8 mouse cellular contexts compared by ENCODE assay signal in genomic region chr4:141957740-141958139, GRCm38 (mm10). TPM values are rescaled to one million over a fixed set of nuclear protein-coding genes. Genes with fewer than 3 reads are reported as not detected.
A peak's percentile ranks its signal among the peaks of the same experiment; 100 is the strongest.
DNase-seq lines count a peak whose midpoint lies in the region; ATAC-seq and TF ChIP-seq lines count a peak whose summit lies in the region.

No protein-coding gene starts in this region.

- WGBS in hindbrain, embryonic 14.5 days = 35% methylated on average over 11 of the region's 11 CpGs

- peak overlapping the region; percentile 23 to 48 (median 31) for H3K4me3 ChIP-seq in CH12.LX (replicated peaks in 1 of 3; ENCODE audit: low read depth in 2 of 3, low read length in 2 of 3, poor library complexity in 1 of 3)
- H3K4me3 ChIP-seq in hindbrain, embryonic 14.5 days (replicated peaks; ENCODE audit: low read length) = no peak overlapping the region

- peak; percentile 9 for DNase-seq in cerebellum, adult 9-11 months
- DNase-seq in cerebellum, adult 11-12 months = no peak
- peak; percentile 99 for DNase-seq in CH12.LX (ENCODE audit: extremely low read depth)
- DNase-seq in hindbrain, embryonic 14.5 days (ENCODE audit: low spot score) = no peak
- DNase-seq in layer of hippocampus, postnatal 14 days (ENCODE audit: low spot score in 2 of 2) = no peak
- DNase-seq in spleen, postnatal 10 days (ENCODE audit: low spot score in 2 of 2) = no peak
- DNase-seq in layer of hippocampus, postnatal 25 days (ENCODE audit: extremely low spot score in 1 of 2, low spot score in 1 of 2) = no peak

- peak; percentile 25; the same call in 1 of the 2 replicates for ATAC-seq in hindbrain, embryonic 14.5 days (ENCODE audit: low FRiP score)
- ATAC-seq in megakaryocyte-erythroid progenitor cell, adult 5-6 weeks (replicated peaks; ENCODE audit: low FRiP score, low TSS enrichment, poor library complexity, severe bottlenecking) = 0 out of 2 replicates have a peak, but pooled peaks have one; percentile 14

- H3K9ac ChIP-seq in CH12.LX (ENCODE audit: insufficient read depth, low read depth) = 0 out of 2 replicates have a peak overlapping the region, but pooled peaks have one; percentile 27
- no peak overlapping the region for H3K9ac ChIP-seq in hindbrain, embryonic 14.5 days

- H3K4me1 ChIP-seq in CH12.LX (ENCODE audit: control insufficient read depth in 1 of 2, insufficient read depth in 2 of 2) = peaks cover 34 to 61% of the 10 kb centered on the region in 2 experiments
- H3K4me1 ChIP-seq in hindbrain, embryonic 14.5 days (replicated peaks; ENCODE audit: control insufficient read depth, insufficient read depth, low read length) = no peaks in the 10 kb centered on the region

- no peaks in the 10 kb centered on the region for H3K27me3 ChIP-seq in CH12.LX (replicated peaks)
- H3K27me3 ChIP-seq in hindbrain, embryonic 14.5 days (ENCODE audit: control insufficient read depth, insufficient read depth, low read length) = no peaks in the 10 kb centered on the region

- peak overlapping the region; percentile 54 for H3K4me2 ChIP-seq in CH12.LX (ENCODE audit: insufficient read depth, low read depth, poor library complexity, severe bottlenecking)
- peak overlapping the region; percentile 4; the same call in 1 of the 2 replicates for H3K4me2 ChIP-seq in hindbrain, embryonic 14.5 days (replicated peaks)

- dilution Hi-C loops in CH12.LX (cut with MboI; ENCODE audit: extremely low pct_ligation_motif_present, extremely low pct_unique_long_range_greater_than_20kb, low sequenced_read_pairs) = no loop called here

- peak; percentile 51; the same call in 1 of the 2 replicates for TF ChIP-seq POLR2A in CH12.LX (IDR thresholded peaks at IDR 0.05; ENCODE audit: low read depth, low read length)

- TF ChIP-seq EP300 in CH12.LX (IDR thresholded peaks at IDR 0.05; ENCODE audit: low read length) = no peak

- H3K79me2 ChIP-seq in CH12.LX (replicated peaks; ENCODE audit: control insufficient read depth, extremely low read depth, insufficient read depth, poor library complexity, severe bottlenecking) = no peaks in the 10 kb centered on the region

- H3K36me3 ChIP-seq in CH12.LX (replicated peaks in 1 of 2; ENCODE audit: control insufficient read depth in 1 of 2, insufficient read depth in 1 of 2, low read length in 1 of 2) = peaks cover 0 to 7% of the 10 kb centered on the region in 2 experiments
- no peaks in the 10 kb centered on the region for H3K36me3 ChIP-seq in hindbrain, embryonic 14.5 days (replicated peaks; ENCODE audit: control insufficient read depth, insufficient read depth)

- no peak for TF ChIP-seq RAD21 in CH12.LX (IDR thresholded peaks at IDR 0.05; ENCODE audit: low read depth, low read length)

- in situ Hi-C loops in CH12.LX (cut with MboI; ENCODE audit: low pct_ligation_motif_present, low pct_unique_long_range_greater_than_20kb, low sequenced_read_pairs) = loop anchor here (5.0 to 25.0 kb wide), 3 partner anchors 95 to 545 kb away; partner anchors contain the start of genes Clcnkb, Hspb7 and Tmem82

- peak overlapping the region; percentile 69 for H3K27ac ChIP-seq in CH12.LX (ENCODE audit: insufficient read depth, low read depth)
- no peak overlapping the region for H3K27ac ChIP-seq in hindbrain, embryonic 14.5 days

- H3K9me3 ChIP-seq in CH12.LX (replicated peaks; ENCODE audit: low read length) = peaks cover 9% of the 10 kb centered on the region
- H3K9me3 ChIP-seq in hindbrain, embryonic 14.5 days (ENCODE audit: control insufficient read depth, low read length) = peaks cover 10% of the 10 kb centered on the region

- TF ChIP-seq CTCF in CH12.LX (conservative IDR thresholded peaks at IDR 0.05 in 1 of 2, IDR thresholded peaks at IDR 0.05 in 1 of 2; ENCODE audit: low read depth in 2 of 2, low read length in 2 of 2) = no peak

TF ChIP-seq in CH12.LX, 34 proteins besides CTCF, POLR2A, EP300 and RAD21:
- TF ChIP-seq ZMIZ1 (IDR thresholded peaks at IDR 0.05; ENCODE audit: low read depth, low read length) = no peak
- no peak; the same call in 1 of the 2 replicates for TF ChIP-seq UBTF (IDR thresholded peaks at IDR 0.05; ENCODE audit: low read depth, low read length)
- peak; percentile 86 for TF ChIP-seq ETS1 (conservative IDR thresholded peaks at IDR 0.05; ENCODE audit: low read depth, low read length)
- TF ChIP-seq ELF1 (IDR thresholded peaks at IDR 0.05; ENCODE audit: low read depth, low read length) = no peak
- TF ChIP-seq POLR2AphosphoS2 (IDR thresholded peaks at IDR 0.05; ENCODE audit: low read depth, low read length) = no peak
- TF ChIP-seq NRF1 (IDR thresholded peaks at IDR 0.05; ENCODE audit: low read depth, low read length) = no peak
- TF ChIP-seq SIN3A (IDR thresholded peaks at IDR 0.05; ENCODE audit: low read length) = peak; percentile 22; the same call in 1 of the 2 replicates
- no peak for TF ChIP-seq SMC3 (IDR thresholded peaks at IDR 0.05; ENCODE audit: low read depth, low read length)
- TF ChIP-seq MEF2A (IDR thresholded peaks at IDR 0.05; ENCODE audit: borderline replicate concordance, low read depth, low read length) = peak; percentile 8; the same call in 1 of the 2 replicates
- peak; percentile 81 for TF ChIP-seq USF2 (conservative IDR thresholded peaks at IDR 0.05; ENCODE audit: low read depth, low read length)
- no peak for TF ChIP-seq CHD1 (IDR thresholded peaks at IDR 0.05; ENCODE audit: low read depth, low read length)
- TF ChIP-seq BHLHE40 (IDR thresholded peaks at IDR 0.05; ENCODE audit: low read depth, low read length) = peak; percentile 95
- peak; percentile 47 for TF ChIP-seq IRF4 (IDR thresholded peaks at IDR 0.05; ENCODE audit: low read depth, low read length)
- peak; percentile 87 for TF ChIP-seq USF1 (IDR thresholded peaks at IDR 0.05; ENCODE audit: low read depth, low read length)
- TF ChIP-seq KAT2A (IDR thresholded peaks at IDR 0.05; ENCODE audit: insufficient replicate concordance, low read length) = no peak
- TF ChIP-seq JUN (IDR thresholded peaks at IDR 0.05; ENCODE audit: insufficient read depth, low read depth, low read length) = no peak
- TF ChIP-seq JUND (conservative IDR thresholded peaks at IDR 0.05; ENCODE audit: low read depth, low read length) = no peak
- no peak for TF ChIP-seq NELFE (IDR thresholded peaks at IDR 0.05; ENCODE audit: low read depth, low read length)
- TF ChIP-seq MAZ (IDR thresholded peaks at IDR 0.05; ENCODE audit: low read depth, low read length) = peak; percentile 79
- TF ChIP-seq CHD2 (IDR thresholded peaks at IDR 0.05; ENCODE audit: low read length) = peak; percentile 58; the same call in 1 of the 2 replicates
- peak; percentile 90 for TF ChIP-seq MAX (IDR thresholded peaks at IDR 0.05; ENCODE audit: low read length)
- TF ChIP-seq TCF12 (IDR thresholded peaks at IDR 0.05; ENCODE audit: low read depth, low read length) = 0 out of 2 replicates have a peak, but pooled peaks have one; percentile 50
- no peak for TF ChIP-seq ZNF384 (IDR thresholded peaks at IDR 0.05; ENCODE audit: low read depth, low read length)
- peak; percentile 49; the same call in 1 of the 2 replicates for TF ChIP-seq MXI1 (IDR thresholded peaks at IDR 0.05; ENCODE audit: low read depth, low read length)
- TF ChIP-seq E2F4 (IDR thresholded peaks at IDR 0.05; ENCODE audit: insufficient replicate concordance, low read depth, low read length) = no peak
- TF ChIP-seq TBP (conservative IDR thresholded peaks at IDR 0.05; ENCODE audit: low read depth, low read length) = no peak
- TF ChIP-seq ZKSCAN1 (IDR thresholded peaks at IDR 0.05; ENCODE audit: borderline replicate concordance, low read depth, low read length) = no peak
- TF ChIP-seq GABPA (IDR thresholded peaks at IDR 0.05; ENCODE audit: insufficient replicate concordance, low read depth, low read length) = no peak
- peak; percentile 79 for TF ChIP-seq MYC (IDR thresholded peaks at IDR 0.05; ENCODE audit: low read depth, low read length)
- TF ChIP-seq RCOR1 (conservative IDR thresholded peaks at IDR 0.05; ENCODE audit: low read depth, low read length) = no peak
- TF ChIP-seq MAFK (IDR thresholded peaks at IDR 0.05; ENCODE audit: insufficient replicate concordance, low read length) = no peak
- TF ChIP-seq HCFC1 (IDR thresholded peaks at IDR 0.05; ENCODE audit: low read depth, low read length) = peak; percentile 24; the same call in 1 of the 2 replicates
- TF ChIP-seq PAX5 (IDR thresholded peaks at IDR 0.05; ENCODE audit: low read length) = no peak
- no peak for TF ChIP-seq ZC3H11A (IDR thresholded peaks at IDR 0.05; ENCODE audit: low read depth, low read length)

RNA-seq across cellular contexts. Expression of gene Fhad1, which starts 57.1 kb away (rescaled TPM):
- total RNA-seq in CH12.LX (2012; rRNA removed) (3.8 and 4.8 TPM in 2 replicates), CH12.LX (2014; rRNA removed) (5.3 and 5.5 TPM in 2 replicates)
- polyA plus RNA-seq in CH12.LX (2012; ENCODE audit: insufficient read length, low read depth) = 8.6 and 10.1 TPM in 2 replicates
- polyA plus RNA-seq in hindbrain, embryonic 14.5 days (2014; fragmentation: Nextera tagmentation; extraction: Ambion mirVana) = 3.6 and 5.4 TPM in 2 replicates
- not detected in 2 replicates for total RNA-seq in megakaryocyte-erythroid progenitor cell, adult 5-6 weeks (2014; fragmentation: Nextera tagmentation)
- not detected in 2 replicates for total RNA-seq in megakaryocyte-erythroid progenitor cell, adult 5-6 weeks (2017)
- 1 to 10 TPM; 3.9 to 5.1 TPM for total RNA-seq in layer of hippocampus, postnatal 14 days (2021)
- 1 to 10 TPM; 8.7 to 8.8 TPM for total RNA-seq in layer of hippocampus, postnatal 25 days (2021)

Comparison
In these comparisons a context has a peak if more than half of its experiments do, and no peak if none do; other contexts are left out.
1. DNase-seq: peak in cerebellum, adult 9-11 months (single experiment) and CH12.LX (single experiment); none in cerebellum, adult 11-12 months (single experiment), hindbrain, embryonic 14.5 days (single experiment), layer of hippocampus, postnatal 14 days (0 of 2), spleen, postnatal 10 days (0 of 2) and layer of hippocampus, postnatal 25 days (0 of 2).
2. RNA of gene Fhad1, which starts 57.1 kb away (total RNA-seq): 8.7 to 8.8 TPM in layer of hippocampus, postnatal 25 days, 3.8 to 5.5 TPM in CH12.LX and 3.9 to 5.1 TPM in layer of hippocampus, postnatal 14 days; not detected in megakaryocyte-erythroid progenitor cell, adult 5-6 weeks; every median in the first group is over 4 times any median in the second.